Mouse (Mus musculus) ovary, postnatal 36 days (tissue): Measurements from ENCODE around the gene Ncor2.

Experiments used
- DNase-seq: peaks from one replicate; pipeline ENCODE4 v3.0.0; 2022; ENCODE audit warnings: low spot score, mixed read lengths

Ncor2 gene

DNA sequence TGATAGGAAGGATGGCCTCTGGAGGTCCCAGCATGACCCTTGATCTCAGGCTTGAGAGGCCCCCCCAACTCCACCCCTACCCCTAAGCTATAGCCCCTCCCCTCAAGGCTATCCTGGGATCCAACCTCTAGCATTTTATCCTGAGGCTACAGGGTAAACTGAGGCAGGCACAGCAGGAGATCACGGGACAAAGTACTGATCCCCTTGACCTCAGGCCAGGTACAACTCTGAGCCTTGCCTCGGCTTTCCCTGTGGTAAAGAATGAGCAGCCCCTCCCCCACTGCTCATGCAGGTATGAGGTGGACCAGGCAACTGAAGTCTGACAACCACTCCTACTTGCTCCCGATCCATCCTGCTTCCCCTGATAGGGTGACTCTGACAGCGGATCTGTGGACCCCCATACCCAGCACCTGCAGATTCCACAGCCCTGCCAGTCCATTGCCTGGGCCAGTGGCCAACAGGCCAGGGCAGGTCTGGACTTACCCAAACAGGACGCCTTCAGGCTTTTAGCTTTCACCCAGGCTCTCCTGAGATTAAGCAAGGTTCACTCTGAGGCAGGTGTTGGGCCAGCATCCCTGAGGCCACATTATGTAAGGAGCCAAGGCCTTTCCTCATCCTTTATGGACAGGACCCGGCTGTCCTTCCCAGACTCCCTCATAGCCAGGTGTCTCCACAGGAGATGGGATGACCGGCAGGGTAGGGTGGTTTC is 11.2 kb upstream of the Ncor2 start:
- DNase-seq = no peak

DNA sequence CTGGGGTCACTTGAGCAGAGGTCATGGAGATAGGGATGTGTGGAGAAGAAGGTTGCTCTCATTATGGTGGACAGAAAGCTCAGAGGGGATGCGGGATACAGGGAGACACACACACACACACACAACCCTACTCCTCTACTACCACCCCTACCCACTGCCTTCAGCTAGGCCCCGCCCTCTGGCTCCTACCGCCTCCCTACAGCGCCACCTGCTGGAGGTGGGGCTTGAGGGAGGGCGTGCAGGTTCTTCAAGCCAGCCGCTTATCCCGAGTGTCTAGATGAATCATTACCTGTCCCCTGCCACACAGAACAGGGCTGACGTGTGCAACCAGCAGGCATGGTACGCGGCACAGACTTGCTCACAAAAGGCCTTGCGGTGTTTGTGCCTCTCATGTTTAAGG is 10.6 kb upstream of the Ncor2 start:
- peak; percentile 82 for DNase-seq

DNA sequence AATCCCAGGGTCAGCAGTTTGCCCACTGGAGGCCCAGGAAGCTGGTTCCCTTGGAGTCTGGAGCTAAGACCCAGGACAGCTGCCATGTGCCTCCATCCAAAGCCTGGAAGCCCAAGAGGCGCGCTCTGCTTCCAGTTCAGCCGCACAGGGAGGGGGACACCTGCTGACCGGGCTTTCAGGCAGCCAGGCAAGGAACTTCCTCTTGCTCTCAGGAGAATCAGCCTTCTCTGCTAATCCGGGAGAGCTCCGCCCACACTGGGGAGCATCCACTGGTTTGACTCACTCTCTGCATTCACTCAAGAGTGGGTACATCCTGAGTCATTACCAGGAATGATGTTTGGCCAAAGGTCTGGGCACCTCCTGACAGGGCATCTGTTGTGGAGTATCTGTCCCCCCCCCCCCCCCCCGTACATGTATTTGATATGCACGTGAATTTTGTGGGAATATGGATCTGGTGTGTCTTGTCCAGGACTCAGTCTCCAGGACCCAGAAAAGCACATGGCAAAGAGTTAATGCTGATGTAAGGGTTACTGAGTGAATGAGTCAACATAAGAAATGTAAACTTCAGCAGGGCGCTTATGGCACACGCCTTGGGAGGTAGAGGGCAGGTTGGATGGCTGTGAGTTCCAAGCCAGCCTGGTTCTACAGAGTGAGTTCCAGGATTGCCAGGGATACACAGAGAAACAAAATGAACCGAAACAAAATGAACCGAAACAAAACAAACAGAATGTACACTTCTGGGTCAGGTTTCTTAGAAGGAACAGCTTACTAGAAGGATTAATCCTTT is 10.0 kb upstream of the Ncor2 start:
- DNase-seq = no peak

DNA sequence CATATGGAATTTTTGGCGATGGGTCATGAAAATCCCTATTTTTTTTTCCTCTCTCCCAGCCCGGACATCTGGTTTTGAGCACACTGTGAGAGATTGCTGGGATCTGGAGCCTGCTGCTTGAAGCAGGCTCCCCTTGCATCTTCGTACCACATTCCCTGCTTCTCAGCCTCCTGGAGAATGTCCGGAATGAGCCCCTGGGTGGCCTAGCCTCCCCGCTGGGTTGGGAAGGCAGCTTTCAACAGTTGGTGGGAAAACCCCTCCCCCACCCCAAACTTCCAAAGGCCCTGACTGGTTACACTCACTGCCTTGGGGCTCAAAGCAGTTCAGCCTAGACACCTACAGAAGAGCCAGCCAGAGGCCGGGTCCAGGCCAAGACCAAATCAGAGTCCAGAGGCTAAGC is 5.8 kb upstream of the Ncor2 start:
- DNase-seq = no peak

DNA sequence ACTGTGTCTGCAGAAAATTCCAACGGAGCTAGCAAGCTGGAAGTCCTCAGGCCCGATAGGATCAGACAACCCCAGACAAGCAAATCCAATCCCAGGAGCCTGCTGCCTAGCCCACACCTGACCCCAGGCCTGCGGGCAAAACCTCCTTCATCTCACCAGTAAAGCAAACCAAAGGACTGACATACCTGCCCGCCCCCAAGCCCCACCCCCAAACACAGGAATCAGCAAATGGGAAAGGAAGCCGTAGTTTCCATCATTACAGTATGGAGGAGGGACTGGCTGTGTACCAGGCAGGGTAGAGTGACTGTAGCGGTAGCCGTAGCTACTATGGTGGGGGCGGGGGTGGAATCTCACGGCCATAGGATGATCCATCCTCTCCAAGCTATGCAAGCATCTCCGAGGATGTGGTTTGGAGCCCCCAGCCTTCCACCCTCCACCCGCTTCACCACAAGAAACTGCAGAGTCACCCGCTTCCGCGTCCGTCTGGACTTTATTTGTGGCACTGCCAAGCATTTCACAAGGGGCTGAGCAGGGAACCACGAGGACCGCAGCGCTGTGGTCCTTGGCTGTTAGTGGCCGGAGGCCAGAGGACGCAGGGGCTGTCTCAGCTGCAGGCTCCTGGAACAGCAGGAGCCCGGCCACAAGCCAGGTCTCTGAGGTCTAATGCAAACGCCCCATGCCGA is 4.4 kb upstream of the Ncor2 start:
- no peak for DNase-seq

DNA sequence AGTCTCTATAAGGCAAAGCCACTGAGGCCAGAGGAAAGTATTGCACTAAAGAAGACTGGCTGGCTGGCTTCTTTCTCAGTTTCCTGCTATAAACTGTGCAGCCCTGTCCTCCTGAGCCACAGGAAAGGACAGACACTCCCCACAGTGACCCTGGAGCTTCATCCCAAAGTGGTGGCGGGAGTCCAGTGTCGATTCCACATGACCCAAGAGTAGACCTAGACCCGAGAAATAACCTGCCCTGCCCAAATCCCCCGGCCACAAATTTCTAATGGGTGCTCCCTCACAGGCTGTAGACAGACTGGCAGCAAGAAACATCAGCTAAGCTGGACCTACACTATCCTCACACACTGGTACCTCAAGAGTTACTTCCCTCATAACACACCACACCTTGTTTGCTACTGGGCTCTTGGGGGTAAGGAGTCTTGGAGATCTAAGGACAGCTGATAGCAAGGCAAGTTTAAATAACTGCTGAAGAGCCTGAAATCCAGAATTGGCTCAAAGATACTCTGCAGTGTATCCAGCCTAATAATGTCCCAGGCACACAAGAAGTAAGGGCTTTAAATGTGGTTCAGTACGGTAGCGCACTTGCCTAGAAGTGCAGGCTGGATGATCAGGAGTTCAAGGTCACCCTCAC is 1.7 kb upstream of the Ncor2 start:
- no peak for DNase-seq

DNA sequence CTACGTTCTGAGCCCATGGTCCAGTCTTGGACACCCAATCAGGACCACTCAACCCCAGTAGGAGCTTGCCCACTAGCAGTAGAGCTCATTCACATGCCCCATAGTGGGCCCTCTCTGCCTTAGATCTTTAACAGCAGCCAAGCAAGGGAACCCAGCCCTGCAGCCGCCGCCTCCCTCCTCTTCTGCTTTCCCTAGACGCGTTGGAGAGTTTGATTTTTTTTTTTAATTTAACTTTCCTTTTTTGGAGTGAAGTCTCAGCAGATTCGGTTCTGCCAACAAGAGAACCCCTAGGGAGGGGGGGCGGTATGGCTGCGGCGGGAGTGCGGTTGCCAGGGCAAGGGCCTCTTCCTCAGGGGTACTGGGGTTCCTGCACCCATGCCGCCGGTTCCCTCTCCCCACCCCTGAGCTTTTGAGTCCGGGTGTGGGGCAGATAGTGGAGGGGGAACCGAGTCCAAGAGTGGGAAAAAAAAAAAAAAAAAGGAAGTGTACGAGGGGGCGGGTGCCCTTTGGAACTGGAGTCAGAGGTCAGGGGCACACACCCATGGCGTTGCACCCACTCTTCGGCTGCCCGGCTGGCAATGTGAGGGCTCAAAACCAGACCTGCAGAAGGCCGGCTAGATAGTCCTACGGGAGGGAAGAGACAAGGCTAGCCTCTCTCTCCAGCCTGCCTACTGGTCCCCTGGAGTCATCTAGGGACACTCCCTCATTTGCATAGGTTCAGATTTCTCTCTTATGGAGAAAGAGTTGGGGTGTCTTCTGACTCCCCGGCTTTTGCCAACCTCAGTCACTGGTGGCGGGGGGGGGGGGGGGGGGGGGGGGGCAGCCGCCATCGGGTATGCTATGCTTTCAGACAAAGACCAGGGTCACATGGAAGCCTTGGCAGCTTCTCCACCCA is 963 bp upstream of the Ncor2 start:
- DNase-seq = peak; percentile 51

DNA sequence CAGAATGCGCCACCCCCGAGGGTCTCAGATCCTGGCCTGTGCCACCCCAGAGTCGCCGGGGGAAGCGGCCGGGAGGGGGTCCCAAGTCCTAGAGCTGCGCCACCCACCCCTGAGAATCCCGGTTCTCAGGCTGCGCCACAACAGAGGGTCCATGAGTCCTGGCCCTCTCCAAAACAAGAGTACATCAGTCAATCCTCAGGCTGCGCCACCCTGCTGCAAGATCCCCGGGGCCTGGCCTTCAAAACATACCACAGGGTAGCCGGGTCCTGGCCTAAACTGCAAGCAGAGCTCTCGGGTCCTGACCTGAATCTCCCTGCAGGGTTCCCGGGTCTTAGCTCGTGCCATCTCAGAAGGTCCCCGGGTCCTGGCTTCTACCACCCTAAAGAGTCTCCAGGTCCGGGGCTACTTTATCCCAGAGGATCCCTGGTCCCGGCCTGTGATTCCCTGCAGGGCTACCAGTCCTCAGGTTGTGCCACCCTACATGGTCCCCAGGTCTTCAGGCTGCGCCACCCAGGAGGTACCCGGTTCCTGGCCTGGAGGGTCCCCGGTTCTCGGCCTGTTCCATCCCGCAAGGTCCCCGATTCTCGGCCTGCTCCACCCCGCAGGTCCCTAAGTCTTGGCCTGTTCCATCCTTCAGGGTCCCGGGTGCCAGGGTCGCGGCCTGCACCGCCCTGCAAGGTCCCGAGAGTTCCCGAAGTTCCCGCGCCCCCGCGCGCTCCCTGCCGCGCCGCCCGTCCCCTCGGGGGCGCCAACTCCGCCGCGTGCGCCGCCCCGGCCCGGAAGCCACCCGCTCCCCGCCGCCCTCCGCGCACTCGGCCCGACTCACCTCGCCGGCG is 630 bp downstream of the Ncor2 start:
- DNase-seq = peak; percentile 73

DNA sequence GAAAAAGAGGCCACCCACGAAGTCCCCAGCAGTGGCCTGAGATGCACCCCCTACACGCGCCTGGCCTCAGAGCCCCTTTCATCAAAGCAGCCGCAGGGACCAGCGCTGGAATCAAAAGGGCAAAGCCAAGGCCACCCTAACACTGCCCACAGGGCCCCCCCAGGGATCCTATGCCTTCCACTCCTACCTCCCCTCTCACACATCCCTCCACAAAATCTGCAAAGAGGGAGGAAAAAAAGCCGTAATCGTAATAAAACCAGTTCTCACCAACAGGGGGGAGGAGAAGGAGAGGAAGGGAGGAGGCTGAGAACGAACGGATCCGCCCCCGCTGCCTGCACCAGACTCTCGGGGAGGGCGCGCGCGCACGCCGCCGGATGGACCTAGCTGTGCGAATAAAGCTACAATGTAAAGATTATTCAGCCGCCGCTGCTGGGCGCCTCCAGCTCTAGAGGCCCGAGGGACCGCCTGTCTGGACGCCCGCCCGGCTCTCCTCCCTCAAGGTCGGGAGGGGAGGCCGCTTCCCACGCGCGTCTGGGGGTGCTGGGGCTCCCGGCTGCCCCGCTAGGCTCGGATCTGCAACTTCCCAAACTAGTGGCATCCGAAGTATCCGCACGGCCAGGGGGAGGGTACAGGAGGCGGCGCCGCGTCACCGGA is 1.4 kb downstream of the Ncor2 start:
- DNase-seq = peak; percentile 80

DNA sequence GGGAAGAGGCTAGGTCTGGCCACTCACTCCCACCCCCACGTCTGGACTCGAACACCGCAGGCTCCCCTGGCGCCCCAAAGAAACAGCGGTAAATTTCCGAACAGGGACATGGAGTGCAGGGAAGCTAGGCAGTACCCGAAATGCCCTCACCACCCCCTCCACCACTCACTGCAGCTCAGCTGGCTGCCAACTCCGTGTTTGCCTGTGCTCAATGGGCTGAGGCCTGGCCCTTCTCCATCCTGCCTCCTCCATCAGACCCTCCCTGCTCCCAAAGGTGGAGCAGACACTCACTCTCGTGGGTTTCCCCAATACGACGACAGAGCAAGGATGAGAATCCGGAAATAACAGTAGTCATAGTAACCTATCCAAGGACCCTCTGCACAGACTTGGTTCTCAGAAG is 2.2 kb downstream of the Ncor2 start:
- peak; percentile 51 for DNase-seq

DNA sequence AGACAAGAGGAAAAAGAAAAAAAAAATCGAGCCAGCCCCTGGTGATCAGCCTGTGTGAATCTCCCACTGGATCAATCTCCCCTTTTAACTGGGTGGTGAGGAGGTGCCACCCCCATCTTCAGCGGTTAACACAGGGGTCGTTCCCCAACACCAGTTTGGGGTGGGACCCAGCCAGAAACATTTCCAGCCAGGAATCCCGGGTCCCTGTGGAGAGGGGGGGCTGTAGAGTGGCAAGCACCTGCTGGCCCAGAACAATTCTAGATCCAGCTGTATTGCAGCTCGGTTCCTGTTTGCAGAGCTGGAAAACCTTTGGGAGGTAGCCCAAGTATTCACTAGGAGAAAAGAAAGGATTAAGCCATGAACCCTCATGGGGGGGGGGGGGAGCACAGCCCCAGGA is 2.7 kb downstream of the Ncor2 start:
- DNase-seq = no peak

DNA sequence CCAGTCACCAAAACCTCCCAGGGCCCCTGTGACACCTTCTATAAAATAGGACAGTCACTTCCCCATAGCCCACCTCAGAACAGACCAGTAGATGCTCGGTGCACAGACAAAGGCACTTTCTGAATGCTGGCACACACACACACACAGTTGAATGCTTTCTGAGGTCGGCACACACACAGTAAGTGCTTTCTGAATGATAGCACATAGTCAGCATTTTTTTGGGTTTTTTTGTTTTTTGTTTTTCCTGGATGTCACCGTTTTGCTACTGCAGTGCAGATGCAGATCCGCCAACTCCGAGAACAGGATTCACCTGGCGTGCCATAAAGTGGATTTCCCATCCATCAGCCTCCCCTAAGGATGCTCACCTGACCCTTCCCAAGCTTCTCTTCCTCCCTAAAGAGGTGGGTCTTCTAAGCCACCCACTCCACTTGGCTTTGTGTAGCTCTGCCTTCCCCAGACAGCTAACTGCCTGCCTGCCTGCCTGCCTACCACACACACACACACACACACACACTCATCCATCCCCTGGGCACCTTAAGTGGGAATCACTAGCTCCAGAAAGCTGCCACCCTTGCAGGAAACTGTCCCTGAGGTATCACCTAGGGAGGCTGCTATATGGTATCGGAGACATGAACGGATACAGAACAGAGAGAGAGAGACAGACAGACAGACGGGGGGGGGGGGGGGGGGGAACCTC is 3.2 kb downstream of the Ncor2 start:
- DNase-seq = no peak

DNA sequence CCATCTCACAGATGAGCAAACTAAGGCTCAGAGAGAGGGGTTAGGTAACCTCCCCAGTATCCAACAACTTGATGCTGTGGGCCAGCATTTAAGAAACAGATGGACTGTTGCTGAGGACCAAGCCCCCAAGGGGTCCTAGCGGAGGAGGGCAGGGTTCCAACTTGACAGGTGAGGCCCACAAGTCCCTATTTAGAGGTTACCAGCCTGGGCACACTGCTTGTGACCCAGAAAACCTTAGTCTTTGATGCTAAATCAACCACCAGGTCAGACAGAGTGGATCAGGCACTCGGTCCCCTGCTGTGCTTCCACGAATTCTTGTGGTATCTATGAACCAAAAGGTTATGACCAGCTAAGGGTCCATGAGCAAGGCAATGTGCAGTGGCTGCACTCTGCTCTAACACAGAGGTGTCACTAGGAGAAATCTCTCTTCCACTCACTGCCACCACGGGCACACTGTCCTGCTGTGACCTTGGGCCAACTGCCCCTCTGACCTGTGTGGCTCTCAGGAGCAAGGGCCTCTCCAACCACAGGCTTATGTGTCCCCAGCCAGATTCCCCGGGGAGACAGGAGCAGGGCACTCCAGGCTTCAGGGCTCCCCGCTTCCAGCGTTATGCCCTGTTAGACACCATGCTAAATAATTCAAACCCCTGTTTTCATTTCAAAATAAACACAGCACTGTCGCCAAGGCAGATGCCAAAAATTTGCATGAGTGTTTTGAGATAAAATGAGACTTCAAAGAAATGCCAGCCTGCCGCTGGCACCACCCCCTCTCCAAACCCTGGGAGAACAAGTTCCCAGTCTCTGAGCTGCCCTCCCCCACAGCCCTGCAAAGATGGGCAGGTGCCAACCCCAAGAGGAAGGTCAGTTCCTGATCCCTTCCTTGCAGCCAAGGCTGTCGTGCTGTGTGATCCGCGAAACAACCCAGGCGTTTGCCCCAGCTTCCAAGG is 4.0 kb downstream of the Ncor2 start:
- DNase-seq = peak; percentile 76

DNA sequence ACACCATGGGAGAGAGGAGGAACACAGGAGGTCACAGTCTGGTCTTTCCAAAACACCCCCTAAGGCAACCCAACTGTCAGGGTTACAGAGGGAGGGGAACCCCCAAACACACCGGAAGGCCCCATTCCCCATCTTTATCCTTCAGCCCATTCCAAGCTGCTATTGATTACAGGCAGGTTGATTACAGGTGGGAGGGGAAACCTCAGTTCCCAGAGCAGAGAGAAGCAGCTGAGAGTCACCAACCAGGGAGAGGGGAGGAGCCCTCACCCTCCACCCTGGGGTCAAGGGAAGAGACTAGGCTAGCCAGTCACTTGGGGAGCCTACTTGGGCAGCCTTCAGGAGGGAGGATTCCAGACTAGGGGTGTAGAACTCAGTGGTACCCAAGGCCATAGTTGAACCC is 5.2 kb downstream of the Ncor2 start:
- DNase-seq = no peak

DNA sequence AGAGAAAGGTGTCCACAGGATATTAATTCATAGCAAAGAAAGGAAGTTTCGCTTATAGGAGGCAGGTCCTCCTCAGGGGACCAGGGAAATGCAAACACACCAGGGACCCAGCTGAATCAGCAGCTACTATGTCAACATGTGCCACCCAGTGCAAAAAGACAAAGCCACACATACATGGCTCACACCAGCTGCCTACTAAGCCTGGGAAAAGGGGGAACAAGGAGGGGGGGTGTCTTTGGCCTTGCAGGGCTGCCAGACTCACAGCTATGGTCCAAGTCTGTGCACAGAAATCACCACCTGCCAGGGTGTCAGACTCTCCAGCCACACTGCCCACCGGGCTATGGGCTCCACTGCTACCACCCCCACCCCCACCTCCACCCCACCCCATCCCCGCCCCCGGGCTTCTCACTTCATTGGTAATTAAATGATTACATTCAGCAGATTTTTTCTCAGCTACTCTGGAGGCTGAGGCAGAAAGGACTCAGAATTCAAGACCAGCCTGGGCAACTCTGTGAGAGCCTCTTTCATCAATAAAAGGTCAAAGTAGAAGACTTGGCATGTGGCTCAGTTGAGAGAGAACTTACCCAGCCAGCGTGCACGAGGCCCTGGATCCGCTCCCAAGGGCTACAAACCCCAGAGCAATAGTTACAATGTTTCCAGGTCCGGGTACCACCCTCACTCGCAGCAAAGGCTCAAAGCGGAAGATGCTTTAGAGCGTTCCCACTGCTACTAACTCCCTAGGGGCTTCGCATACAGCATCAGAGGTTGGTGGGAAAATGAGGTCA is 6.0 kb downstream of the Ncor2 start:
- no peak for DNase-seq

DNA sequence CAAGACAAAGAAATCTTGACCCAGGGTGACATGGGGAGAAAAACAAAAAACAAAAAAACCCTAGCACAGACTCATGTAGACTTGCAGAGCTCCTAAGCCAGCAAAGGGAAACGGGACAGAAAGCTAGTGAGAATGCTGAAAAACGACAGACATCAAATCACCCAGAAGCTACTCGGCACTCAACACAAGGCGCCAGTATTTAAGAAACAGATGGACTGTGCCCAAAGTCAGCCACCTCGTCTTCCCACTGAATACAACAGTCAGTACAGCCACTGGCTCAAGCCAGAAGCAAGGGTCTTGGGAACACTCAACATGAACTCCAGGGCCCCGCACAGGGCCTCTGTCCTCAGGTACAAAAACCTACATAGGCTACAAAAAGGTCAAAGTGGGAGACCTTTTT is 7.8 kb downstream of the Ncor2 start:
- DNase-seq = no peak

DNA sequence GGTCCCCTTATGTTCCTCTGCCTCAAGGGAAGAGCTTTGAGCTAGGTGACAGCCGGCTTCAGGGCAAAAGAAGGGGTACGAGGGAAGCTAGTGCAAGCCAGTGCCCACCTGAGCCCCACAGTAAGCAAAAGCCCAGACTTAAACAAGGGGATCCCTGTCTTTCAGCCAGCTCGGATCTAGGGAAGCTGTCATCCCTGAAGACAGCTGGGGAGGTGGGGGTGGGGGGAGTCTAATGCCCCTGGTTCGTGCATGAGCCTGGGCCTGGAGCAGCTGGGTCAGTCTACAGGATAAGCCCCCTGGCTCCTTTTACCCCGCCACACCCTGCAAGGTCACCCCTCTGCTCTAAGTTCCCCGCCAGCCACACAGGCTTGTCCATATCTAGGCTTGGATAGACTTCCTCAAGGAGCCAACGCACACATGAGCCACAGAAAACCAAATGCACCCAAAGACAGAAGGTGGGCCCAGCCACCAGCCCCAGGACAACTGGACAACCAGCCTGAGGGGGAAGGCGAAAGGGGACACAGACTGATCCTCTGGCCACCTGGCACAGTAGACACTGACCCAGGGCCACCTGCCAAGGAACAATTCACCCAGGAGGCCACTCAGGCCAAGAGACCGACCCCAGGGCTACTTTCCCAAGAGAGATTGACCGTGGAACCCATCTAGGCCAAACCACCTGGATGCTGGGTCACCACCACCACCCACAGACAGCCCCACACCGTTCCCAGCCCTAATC is 8.7 kb downstream of the Ncor2 start:
- DNase-seq = no peak
